Mouse (Mus musculus) limb, embryonic 14.5 days (tissue): ENCODE results near the gene Olfr875. TPM values are rescaled to one million over a fixed set of nuclear protein-coding genes. Genes with fewer than 3 reads are reported as not detected.

ENCODE experiments used
- ATAC-seq: fragments of 200-750 bp; cut with Nextera tagmentation; 2 replicates; pipeline ENCODE4 v1.8.0; 2017; ENCODE audit warnings: low read depth, moderate number of reproducible peaks, moderate TSS enrichment; ENCODE audit not compliant: low FRiP score
- DNase-seq: peaks from one replicate; pipeline ENCODE4 v3.0.0-alpha.2; 2015; ENCODE audit warnings: low spot score
- H3K27ac ChIP-seq: fragments of 300-500 bp; sonication (generic); replicated peaks from 2 replicates; pipeline ENCODE4 v1.5.1; 2014; ENCODE audit warnings: low read depth, mild to moderate bottlenecking, low read length, moderate library complexity, mixed read lengths
- H3K27me3 ChIP-seq: fragments of 300-500 bp; sonication (generic); 2 replicates; pipeline ENCODE4 v1.6.1; 2014; ENCODE audit warnings: low read length, mixed read lengths; ENCODE audit not compliant: control insufficient read depth, insufficient read depth
- H3K36me3 ChIP-seq: fragments of 300-500 bp; sonication (generic); 2 replicates; pipeline ENCODE4 v1.6.1; 2014; ENCODE audit warnings: mild to moderate bottlenecking, low read length, moderate library complexity, mixed read lengths; ENCODE audit not compliant: control insufficient read depth, insufficient read depth
- H3K4me1 ChIP-seq: fragments of 300-500 bp; sonication (generic); 2 replicates; pipeline ENCODE4 v1.6.1; 2014; ENCODE audit warnings: antibody characterized with exemption, low read length, mixed read lengths; ENCODE audit not compliant: control insufficient read depth, insufficient read depth
- H3K4me2 ChIP-seq: fragments of 300-500 bp; sonication (generic); replicated peaks from 2 replicates; pipeline ENCODE4 v1.6.1; 2014; ENCODE audit warnings: low read depth, mild to moderate bottlenecking, low read length, moderate library complexity; ENCODE audit not compliant: severe bottlenecking
- H3K4me3 ChIP-seq: fragments of 300-500 bp; sonication (generic); replicated peaks from 2 replicates; pipeline ENCODE4 v1.5.1; 2014; ENCODE audit warnings: low read length
- H3K9ac ChIP-seq: fragments of 300-500 bp; sonication (generic); 2 replicates; pipeline ENCODE4 v1.6.1; 2014; ENCODE audit warnings: mild to moderate bottlenecking, low read depth, low read length, moderate library complexity; ENCODE audit not compliant: severe bottlenecking
- H3K9me3 ChIP-seq: fragments of 300-500 bp; sonication (generic); 2 replicates; pipeline ENCODE4 v1.6.1; 2016; ENCODE audit warnings: low read length; ENCODE audit not compliant: control insufficient read depth
- POLR2A ChIP-seq: fragments of 200-500 bp; IDR thresholded peaks from 2 replicates; pipeline ENCODE4 v1.8.0; 2012; ENCODE audit warnings: inconsistent platforms, mild to moderate bottlenecking, moderate library complexity, borderline replicate concordance; ENCODE audit not compliant: insufficient read depth, insufficient read length; ENCODE audit errors: extremely low read depth
- WGBS: fragments of 180-500 bp; shearing (Covaris S2); extraction: QIAGEN DNeasy Blood & Tissue Kit; methylation state at CpG from one replicate; pipeline ENCODE4 v1.1.7; 2014; 5-methylcytosine and 5-hydroxymethylcytosine counted together
- polyA plus RNA-seq, 2 experiments: library from polyadenylated mRNA; depleted of rRNA in 1 of 2; stranded (reverse) in 1 of 2; unstranded in 1 of 2; fragments of >200 nt; fragmentation: Nextera tagmentation in 1 of 2; extraction: Ambion mirVana in 1 of 2; gene quantifications; 2 replicates each; pipeline versions ENCODE4 v1.2.1 to v1.2.3; 2012 to 2014

Gene Olfr875
- polyA plus RNA-seq, 2 experiments = 0.14 TPM; not detected in 1

DNA sequence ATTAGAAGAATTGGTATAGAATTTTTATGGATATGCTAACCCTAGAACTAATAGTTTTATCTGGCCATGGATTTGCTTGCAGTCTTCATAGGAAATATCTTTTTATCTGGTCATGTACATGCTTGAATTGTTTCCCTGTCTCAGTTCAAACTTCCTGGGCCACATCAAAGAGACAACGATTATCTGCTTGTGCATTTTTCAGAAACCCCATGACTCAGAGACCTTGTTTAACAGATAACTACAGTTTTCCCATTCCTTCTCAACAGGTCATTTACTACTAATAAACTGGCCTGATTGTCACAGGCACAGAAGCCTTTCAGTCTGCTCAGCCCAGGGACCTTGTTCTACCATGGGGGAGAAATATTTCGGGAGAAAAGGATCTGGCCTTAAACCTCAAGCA, 14.8 kb downstream of the Olfr875 start:
- ATAC-seq (no peak), DNase-seq (no peak)
- no peak overlapping the region for H3K27ac ChIP-seq
- no peaks in the 10 kb centered on the region for H3K9me3 ChIP-seq
- no peak overlapping the region for H3K4me3 ChIP-seq
- WGBS = 89% methylated on average over 2 of the region's 2 CpGs
- H3K9ac ChIP-seq = no peak overlapping the region
- TF ChIP-seq POLR2A = no peak
- H3K4me1 ChIP-seq = peaks cover 6% of the 10 kb centered on the region; the same call in 1 of the 2 replicates
- no peaks in the 10 kb centered on the region for H3K27me3 ChIP-seq
- H3K36me3 ChIP-seq = no peaks in the 10 kb centered on the region
- H3K4me2 ChIP-seq = no peak overlapping the region

DNA sequence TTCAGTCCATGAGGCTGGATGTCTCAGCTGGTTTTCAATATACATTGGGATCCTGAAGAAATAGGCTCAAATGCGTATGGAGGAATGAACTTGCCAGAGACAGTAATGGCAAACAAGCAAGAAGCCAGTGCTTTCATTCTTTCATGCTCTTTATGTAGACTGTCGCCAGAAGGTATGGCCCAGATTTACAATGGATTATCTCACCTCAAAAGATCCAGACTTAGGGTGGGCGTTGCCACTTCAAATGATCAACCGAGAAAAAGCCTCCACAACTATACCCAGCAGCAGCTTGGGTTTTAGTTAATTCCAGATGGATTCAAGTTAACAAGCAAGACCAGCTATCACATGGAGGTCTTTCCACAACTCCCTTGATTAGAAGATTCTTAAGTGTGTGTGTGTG, 30.4 kb downstream of the Olfr875 start:
- no peak overlapping the region for H3K9ac ChIP-seq
- H3K27ac ChIP-seq = no peak overlapping the region
- H3K9me3 ChIP-seq = no peaks in the 10 kb centered on the region
- no peak overlapping the region for H3K4me2 ChIP-seq
- 49% methylated on average over 4 of the region's 4 CpGs for WGBS
- H3K4me3 ChIP-seq = no peak overlapping the region
- no peak for TF ChIP-seq POLR2A
- DNase-seq = no peak
- H3K36me3 ChIP-seq = no peaks in the 10 kb centered on the region
- no peaks in the 10 kb centered on the region for H3K4me1 ChIP-seq
- no peak for ATAC-seq
- H3K27me3 ChIP-seq = no peaks in the 10 kb centered on the region

- Histone ChIP-seq H3K9ac (no peak within 1 kb of the TSS), H3K4me2 (no peak within 1 kb of the TSS), H3K27me3 (no peaks in the 10 kb centered on the region), H3K9me3 (no peaks in the 10 kb centered on the region), H3K4me3 (no peak within 1 kb of the TSS), H3K36me3 (no peaks in the 10 kb centered on the region), H3K27ac (no peak within 1 kb of the TSS), H3K4me1 (no peaks in the 10 kb centered on the region)
- DNase-seq (no peak), ATAC-seq (no peak)
- no peak for TF ChIP-seq POLR2A
Measured at GRCm38 (mm10) chr9:37802731-37803130, 31.1 kb downstream of the Olfr875 start, which contains the start of gene Olfr876. Gene Olfr876, plus strand, starts transcription at chr9:37803031.

DNA sequence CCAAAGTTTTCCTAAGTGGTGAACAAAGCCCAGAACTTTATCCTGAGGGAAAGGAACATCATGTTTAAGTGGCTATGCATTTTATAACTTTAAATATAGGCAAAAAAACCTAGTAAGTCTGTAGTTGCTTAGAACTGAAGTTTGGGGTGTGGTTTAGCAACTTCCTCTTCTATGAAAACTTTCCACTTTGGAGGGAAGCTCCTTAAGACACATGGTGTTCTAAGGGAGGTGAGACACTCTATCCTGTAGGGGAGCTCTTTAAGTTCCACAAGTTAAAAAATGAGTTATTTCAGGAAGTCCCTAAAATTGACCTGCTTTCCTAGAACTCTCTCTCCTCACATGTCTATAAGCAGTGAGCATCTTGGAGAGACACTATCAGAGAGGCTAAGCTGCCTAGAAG, 35.6 kb downstream of the Olfr875 start:
- no peaks in the 10 kb centered on the region for H3K27me3 ChIP-seq
- H3K36me3 ChIP-seq = no peaks in the 10 kb centered on the region
- no peaks in the 10 kb centered on the region for H3K9me3 ChIP-seq
- no peak overlapping the region for H3K9ac ChIP-seq
- DNase-seq = no peak
- H3K4me1 ChIP-seq = no peaks in the 10 kb centered on the region
- H3K4me2 ChIP-seq = no peak overlapping the region
- ATAC-seq = no peak
- H3K27ac ChIP-seq = no peak overlapping the region
- no peak for TF ChIP-seq POLR2A
- no peak overlapping the region for H3K4me3 ChIP-seq

DNA sequence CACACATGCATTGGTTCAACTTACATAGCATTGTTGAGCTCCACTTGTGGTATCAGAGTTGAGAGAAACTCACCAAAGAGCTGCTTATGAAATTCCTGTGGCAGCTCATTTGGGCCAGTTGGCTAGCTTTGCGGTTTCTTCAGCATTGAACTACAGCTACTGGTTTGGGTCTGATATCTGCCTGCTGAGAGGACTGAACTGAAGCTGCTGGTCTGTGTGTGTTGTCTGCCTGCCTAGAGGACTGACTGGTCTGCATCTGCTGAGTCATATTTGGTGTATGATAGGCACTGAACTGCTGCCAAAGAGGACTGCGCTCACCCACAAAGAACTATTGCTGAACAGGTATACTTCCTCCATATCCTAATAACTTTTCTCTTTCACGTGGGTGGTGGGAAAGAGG, 36.8 kb downstream of the Olfr875 start:
- Histone ChIP-seq H3K4me3 (no peak overlapping the region), H3K9me3 (no peaks in the 10 kb centered on the region), H3K27ac (no peak overlapping the region), H3K27me3 (no peaks in the 10 kb centered on the region), H3K4me1 (no peaks in the 10 kb centered on the region), H3K4me2 (no peak overlapping the region), H3K36me3 (no peaks in the 10 kb centered on the region), H3K9ac (no peak overlapping the region)
- DNase-seq = no peak
- no peak for TF ChIP-seq POLR2A
- WGBS = 88% methylated on average over 3 of the region's 3 CpGs
- no peak for ATAC-seq

DNA sequence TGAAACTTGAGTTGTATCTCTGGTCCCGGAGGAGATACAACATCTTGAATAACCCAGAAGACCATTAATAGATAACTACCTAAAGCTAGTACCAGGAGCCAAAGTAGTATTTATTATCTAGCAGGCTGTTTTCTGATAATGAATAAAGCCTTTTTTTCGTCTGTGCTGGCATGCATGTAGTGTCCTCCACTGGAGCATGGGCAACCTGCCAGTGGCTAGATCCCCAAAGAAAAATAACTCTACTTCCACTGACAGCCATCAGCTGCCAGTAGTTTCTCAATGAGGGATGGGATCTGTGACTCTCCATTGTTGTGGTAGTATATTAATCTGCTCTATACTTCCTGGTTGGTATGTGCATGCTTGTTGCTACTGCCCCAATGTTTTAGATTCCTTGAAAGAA, 37.3 kb downstream of the Olfr875 start:
- no peaks in the 10 kb centered on the region for H3K9me3 ChIP-seq
- H3K27me3 ChIP-seq = no peaks in the 10 kb centered on the region
- H3K27ac ChIP-seq = no peak overlapping the region
- WGBS = 79% methylated on average over 2 of the region's 2 CpGs
- no peak overlapping the region for H3K9ac ChIP-seq
- H3K4me2 ChIP-seq = no peak overlapping the region
- H3K36me3 ChIP-seq = no peaks in the 10 kb centered on the region
- ATAC-seq (no peak), DNase-seq (peak; percentile 5)
- H3K4me1 ChIP-seq = no peaks in the 10 kb centered on the region
- no peak overlapping the region for H3K4me3 ChIP-seq
- no peak for TF ChIP-seq POLR2A
